Mouse (Mus musculus): ENCODE measurements around the gene Snx27. TPM values are rescaled to one million over a fixed set of nuclear protein-coding genes. Genes with fewer than 3 reads are reported as not detected.

The Snx27 gene
- polyA plus RNA-seq, 1 experiment from 2014 or later = 21.5 TPM

DNA sequence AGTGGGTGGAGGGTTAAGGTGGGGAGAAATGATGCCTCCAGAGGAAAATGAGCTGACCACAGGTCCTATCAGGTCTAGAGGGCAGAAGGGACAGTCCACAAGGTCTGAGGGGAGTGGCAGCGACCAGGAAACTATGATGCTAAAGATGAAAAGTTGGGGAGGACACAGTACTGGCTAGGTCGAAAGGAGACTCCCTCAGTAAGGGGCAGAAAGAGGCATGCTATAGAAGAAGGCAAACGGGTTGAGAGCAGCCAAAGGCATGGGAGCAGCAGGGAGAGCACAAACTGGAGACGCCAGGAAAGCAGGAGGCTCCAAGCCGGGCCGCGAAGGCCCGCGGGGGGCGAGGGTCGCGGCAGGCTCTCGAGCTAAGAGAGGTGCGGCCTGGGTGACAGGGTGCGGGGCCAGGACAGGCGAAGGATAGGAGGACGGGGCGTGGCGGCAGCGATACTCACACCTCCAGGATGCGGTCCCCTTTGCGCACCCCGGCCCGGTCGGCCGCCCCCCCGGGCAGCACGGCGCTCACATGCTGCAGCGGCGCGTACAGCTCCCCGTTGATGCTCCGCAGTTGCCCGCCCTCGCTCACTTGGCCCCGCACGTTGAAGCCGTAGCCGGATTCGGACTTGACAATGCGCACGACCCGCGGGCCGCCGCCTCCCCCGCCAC lies 592 bp downstream of the Snx27 start:
- no peaks in the 10 kb centered on the region for H3K27me3 ChIP-seq (replicated peaks; ENCODE audit: insufficient read depth, low read length)
- H3K4me2 ChIP-seq (replicated peaks; ENCODE audit: low read depth, low read length) = peak overlapping the region; percentile 85
- peak overlapping the region; percentile 83 for H3K27ac ChIP-seq (ENCODE audit: low read length)
- no peaks in the 10 kb centered on the region for H3K36me3 ChIP-seq (ENCODE audit: insufficient read depth, low read length)
- DNase-seq (ENCODE audit: low spot score) (peak; percentile 58), ATAC-seq (peak; percentile 72)
- 0% methylated on average over 28 of the region's 48 CpGs for WGBS
- TF ChIP-seq EP300 (IDR thresholded peaks at IDR 0.05) = no peak
- no peak for TF ChIP-seq CTCF (IDR thresholded peaks at IDR 0.05)
- H3K4me3 ChIP-seq (ENCODE audit: low read depth, low read length) = peak overlapping the region; percentile 94
- H3K4me1 ChIP-seq (ENCODE audit: insufficient read depth, low read depth, low read length) = peaks cover 5% of the 10 kb centered on the region; the same call in 1 of the 2 replicates
- H3K9me3 ChIP-seq (ENCODE audit: low read length) = no peaks in the 10 kb centered on the region
- peak overlapping the region; percentile 80 for H3K9ac ChIP-seq (replicated peaks; ENCODE audit: low read depth)

DNA sequence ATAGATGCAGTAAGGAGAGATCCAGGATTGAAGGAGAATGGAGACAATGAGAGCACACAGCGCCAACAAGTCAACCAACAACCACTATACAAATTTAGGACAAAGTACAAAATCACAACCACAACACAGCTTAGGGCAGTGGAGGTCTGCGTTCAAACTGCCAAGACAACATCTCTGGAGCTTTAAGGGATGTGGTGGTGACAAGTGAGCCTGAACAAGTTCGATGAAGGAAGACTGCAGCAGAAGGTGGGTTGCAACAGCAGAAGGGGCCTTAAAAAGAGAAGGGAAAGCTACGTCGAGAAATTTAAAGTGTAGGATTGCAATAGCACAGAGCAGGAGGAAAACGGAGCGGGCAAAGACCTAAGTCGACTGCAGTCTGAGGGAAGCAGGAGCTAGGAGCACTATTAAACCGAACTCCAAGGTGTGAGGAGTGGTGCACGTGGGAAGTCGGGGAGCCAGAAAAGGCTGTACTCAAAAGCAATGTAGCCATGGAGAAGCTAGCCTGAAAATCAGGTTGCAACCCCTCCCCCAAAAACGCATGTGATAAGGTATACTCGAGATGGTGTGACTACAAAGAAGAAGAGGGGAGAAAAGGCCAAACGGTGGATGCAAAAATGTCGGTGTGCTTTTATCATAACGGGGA lies 1.3 kb downstream of the Snx27 start:
- Histone ChIP-seq H3K9me3 (ENCODE audit: low read length) (no peaks in the 10 kb centered on the region), H3K4me2 (replicated peaks; ENCODE audit: low read depth, low read length) (peak overlapping the region; percentile 85), H3K27me3 (replicated peaks; ENCODE audit: insufficient read depth, low read length) (no peaks in the 10 kb centered on the region), H3K27ac (ENCODE audit: low read length) (no peak overlapping the region), H3K4me1 (ENCODE audit: insufficient read depth, low read depth, low read length) (peaks cover 5% of the 10 kb centered on the region; the same call in 1 of the 2 replicates), H3K9ac (replicated peaks; ENCODE audit: low read depth) (peak overlapping the region; percentile 80), H3K4me3 (ENCODE audit: low read depth, low read length) (peak overlapping the region; percentile 94), H3K36me3 (ENCODE audit: insufficient read depth, low read length) (no peaks in the 10 kb centered on the region)
- TF ChIP-seq CTCF (IDR thresholded peaks at IDR 0.05) (no peak), EP300 (IDR thresholded peaks at IDR 0.05) (no peak)
- ATAC-seq (no peak), DNase-seq (ENCODE audit: low spot score) (no peak)
- 3% methylated on average over 16 of the region's 16 CpGs for WGBS

DNA sequence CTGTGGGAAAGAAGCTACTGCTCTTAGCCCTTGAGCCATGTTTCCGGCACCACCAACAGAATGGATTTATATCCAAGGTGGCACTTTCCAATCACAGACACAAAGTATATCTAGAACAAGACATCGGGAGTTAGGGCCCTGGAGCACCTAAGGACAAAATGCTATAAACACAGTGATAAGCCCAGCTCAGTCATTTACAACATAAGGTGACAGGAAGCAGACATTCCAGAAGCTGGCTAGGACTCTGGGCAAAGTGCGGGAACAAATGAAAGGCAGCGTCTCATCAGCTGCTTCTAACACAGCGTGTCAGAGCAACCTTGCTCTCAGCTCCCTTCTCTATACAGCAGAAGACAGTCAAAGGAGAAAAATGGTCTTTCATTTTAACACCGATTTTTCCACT lies 8.0 kb downstream of the Snx27 start:
- H3K36me3 ChIP-seq (ENCODE audit: insufficient read depth, low read length) = no peaks in the 10 kb centered on the region
- H3K4me3 ChIP-seq (ENCODE audit: low read depth, low read length) = no peak overlapping the region
- whole genome bisulfite sequencing = 62% methylated on average over 6 of the region's 6 CpGs
- H3K4me1 ChIP-seq (ENCODE audit: insufficient read depth, low read depth, low read length) = no peaks in the 10 kb centered on the region
- DNase-seq (ENCODE audit: low spot score) (no peak), ATAC-seq (no peak)
- no peaks in the 10 kb centered on the region for H3K9me3 ChIP-seq (ENCODE audit: low read length)
- H3K27ac ChIP-seq (ENCODE audit: low read length) = no peak overlapping the region
- H3K27me3 ChIP-seq (replicated peaks; ENCODE audit: insufficient read depth, low read length) = no peaks in the 10 kb centered on the region
- TF ChIP-seq CTCF (IDR thresholded peaks at IDR 0.05) (no peak), EP300 (IDR thresholded peaks at IDR 0.05) (no peak)
- H3K4me2 ChIP-seq (replicated peaks; ENCODE audit: low read depth, low read length) = no peak overlapping the region
- H3K9ac ChIP-seq (replicated peaks; ENCODE audit: low read depth) = no peak overlapping the region

DNA sequence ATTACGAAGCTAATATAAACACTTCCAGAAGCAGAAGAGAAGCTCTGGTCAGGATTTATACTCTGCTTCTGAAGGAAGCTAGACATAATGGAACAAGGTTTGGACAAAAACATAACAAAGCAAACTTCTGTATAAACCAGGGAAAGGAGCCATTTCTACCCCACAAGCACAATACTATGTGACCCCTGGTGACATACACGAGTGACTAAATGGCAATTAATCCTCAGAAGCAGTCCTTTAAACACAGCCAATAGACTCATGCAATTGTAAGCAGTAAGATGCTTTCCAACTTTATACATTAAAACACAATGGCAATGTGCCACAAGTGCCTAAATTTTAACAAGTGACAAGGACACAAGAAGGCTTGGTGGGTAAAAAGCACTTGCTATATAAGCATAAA lies 15.3 kb downstream of the Snx27 start:
- no peak overlapping the region for H3K4me2 ChIP-seq (replicated peaks; ENCODE audit: low read depth, low read length)
- H3K27me3 ChIP-seq (replicated peaks; ENCODE audit: insufficient read depth, low read length) = no peaks in the 10 kb centered on the region
- TF ChIP-seq EP300 (IDR thresholded peaks at IDR 0.05) (no peak), CTCF (IDR thresholded peaks at IDR 0.05) (no peak)
- DNase-seq (ENCODE audit: low spot score) = no peak
- no peak overlapping the region for H3K4me3 ChIP-seq (ENCODE audit: low read depth, low read length)
- no peaks in the 10 kb centered on the region for H3K9me3 ChIP-seq (ENCODE audit: low read length)
- no peaks in the 10 kb centered on the region for H3K36me3 ChIP-seq (ENCODE audit: insufficient read depth, low read length)
- WGBS = 20% methylated on average over 2 of the region's 2 CpGs
- no peak for ATAC-seq
- peaks cover 5% of the 10 kb centered on the region; the same call in 1 of the 2 replicates for H3K4me1 ChIP-seq (ENCODE audit: insufficient read depth, low read depth, low read length)
- H3K27ac ChIP-seq (ENCODE audit: low read length) = no peak overlapping the region
- no peak overlapping the region for H3K9ac ChIP-seq (replicated peaks; ENCODE audit: low read depth)

DNA sequence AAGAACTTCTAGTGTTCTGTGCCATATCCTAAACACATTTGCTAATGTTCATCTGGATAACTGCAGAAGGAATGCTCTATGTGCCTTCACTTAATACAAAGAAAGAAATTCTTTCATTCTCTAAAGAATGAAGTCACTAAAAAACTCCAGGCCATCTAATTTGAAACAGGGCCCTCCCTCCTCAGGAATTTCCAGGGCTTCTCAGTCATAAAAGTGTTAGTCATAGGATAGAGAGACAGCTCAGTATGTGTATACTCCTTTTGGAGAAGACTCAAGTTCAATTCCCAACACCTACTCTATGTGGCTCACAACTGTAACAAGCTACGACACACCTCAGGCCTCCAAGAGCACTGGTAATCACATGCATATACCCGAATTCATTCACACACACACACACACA lies 17.0 kb downstream of the Snx27 start:
- H3K4me1 ChIP-seq (ENCODE audit: insufficient read depth, low read depth, low read length) = peaks cover 5% of the 10 kb centered on the region; the same call in 1 of the 2 replicates
- H3K4me3 ChIP-seq (ENCODE audit: low read depth, low read length) = no peak overlapping the region
- H3K9ac ChIP-seq (replicated peaks; ENCODE audit: low read depth) = no peak overlapping the region
- H3K36me3 ChIP-seq (ENCODE audit: insufficient read depth, low read length) = no peaks in the 10 kb centered on the region
- H3K4me2 ChIP-seq (replicated peaks; ENCODE audit: low read depth, low read length) = no peak overlapping the region
- peak; percentile 70 for DNase-seq (ENCODE audit: low spot score)
- no peak overlapping the region for H3K27ac ChIP-seq (ENCODE audit: low read length)
- TF ChIP-seq EP300 (IDR thresholded peaks at IDR 0.05) (no peak), CTCF (IDR thresholded peaks at IDR 0.05) (no peak)
- peak; percentile 71 for ATAC-seq
- H3K9me3 ChIP-seq (ENCODE audit: low read length) = no peaks in the 10 kb centered on the region
- H3K27me3 ChIP-seq (replicated peaks; ENCODE audit: insufficient read depth, low read length) = no peaks in the 10 kb centered on the region
- WGBS = 66% methylated on average over 2 of the region's 2 CpGs

DNA sequence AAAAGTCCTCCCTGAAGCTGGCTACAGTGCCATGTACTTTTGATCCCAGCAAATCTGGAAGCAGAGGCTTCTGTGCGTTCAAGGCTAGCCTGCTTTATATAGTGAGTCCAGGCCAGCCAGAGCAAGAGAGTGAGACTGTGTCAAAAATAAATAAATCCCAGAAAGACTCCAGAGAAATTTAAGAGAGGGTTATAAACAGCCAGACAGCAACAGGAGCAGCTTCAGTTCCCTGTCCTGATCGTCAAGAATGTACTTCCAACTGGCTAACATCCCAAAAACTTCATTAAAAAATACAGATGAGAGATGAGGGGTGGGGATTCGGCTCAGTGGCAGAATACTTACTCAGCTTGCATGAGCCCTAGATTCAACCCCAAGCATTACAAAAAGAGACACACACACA lies 17.4 kb downstream of the Snx27 start:
- peak overlapping the region; percentile 75 for H3K27ac ChIP-seq (ENCODE audit: low read length)
- peaks cover 5% of the 10 kb centered on the region; the same call in 1 of the 2 replicates for H3K4me1 ChIP-seq (ENCODE audit: insufficient read depth, low read depth, low read length)
- WGBS = 33% methylated on average over 3 of the region's 3 CpGs
- H3K27me3 ChIP-seq (replicated peaks; ENCODE audit: insufficient read depth, low read length) = no peaks in the 10 kb centered on the region
- no peak overlapping the region for H3K4me3 ChIP-seq (ENCODE audit: low read depth, low read length)
- no peak overlapping the region for H3K9ac ChIP-seq (replicated peaks; ENCODE audit: low read depth)
- no peaks in the 10 kb centered on the region for H3K36me3 ChIP-seq (ENCODE audit: insufficient read depth, low read length)
- H3K9me3 ChIP-seq (ENCODE audit: low read length) = no peaks in the 10 kb centered on the region
- no peak overlapping the region for H3K4me2 ChIP-seq (replicated peaks; ENCODE audit: low read depth, low read length)
- peak; percentile 39 for DNase-seq (ENCODE audit: low spot score)
- no peak for TF ChIP-seq CTCF (IDR thresholded peaks at IDR 0.05)
- no peak for TF ChIP-seq EP300 (IDR thresholded peaks at IDR 0.05)
- ATAC-seq = no peak

All from lung, postnatal 0 days (tissue).